Mouse (Mus musculus) brain, embryonic 14.5 days (tissue): ENCODE measurements at regions not wholly inside any gene's neighbourhood (a gene's known extent, or its start where the extent isn't known, plus 50 kb on each side); places are given as distances from the start of the nearest gene placed in this dataset.

Experiments
- CTCF ChIP-seq: fragments of 200-500 bp; IDR thresholded peaks from 2 replicates; pipeline ENCODE4 v1.5.1; 2012; ENCODE audit warnings: inconsistent platforms, mild to moderate bottlenecking, moderate library complexity, borderline replicate concordance; ENCODE audit not compliant: insufficient read depth, insufficient read length; ENCODE audit errors: extremely low read depth
- POLR2A ChIP-seq: fragments of 200-500 bp; IDR thresholded peaks from 2 replicates; pipeline ENCODE4 v1.6.1; 2012; ENCODE audit warnings: mild to moderate bottlenecking, inconsistent platforms, borderline replicate concordance; ENCODE audit not compliant: poor library complexity, insufficient read depth, insufficient read length, severe bottlenecking; ENCODE audit errors: extremely low read depth

DNA sequence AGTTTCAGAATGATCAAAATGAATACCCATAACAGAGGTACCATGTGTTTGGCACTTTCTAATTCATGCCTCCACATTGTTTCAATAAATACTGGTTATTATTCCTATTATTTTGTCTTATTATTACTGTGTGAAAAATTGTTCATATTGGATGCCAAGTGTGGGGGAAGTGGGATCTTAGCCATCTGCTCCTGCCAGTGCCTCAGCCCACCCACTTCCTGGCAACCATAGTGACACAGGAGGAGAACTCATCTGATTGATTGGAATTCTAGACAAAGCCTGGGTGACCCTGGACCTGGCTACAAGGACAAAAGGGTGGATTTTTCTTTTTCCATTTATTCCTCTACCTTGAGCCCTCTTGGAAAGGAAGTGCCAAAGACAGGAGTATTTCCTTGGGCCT is 2886.8 kb upstream of the Lrrc6 start:
- TF ChIP-seq CTCF (no peak), POLR2A (no peak)
